Mouse (Mus musculus) forebrain, embryonic 14.5 days (tissue): ENCODE results near the gene Osbpl8. TPM values are rescaled to one million over a fixed set of nuclear protein-coding genes. Genes with fewer than 3 reads are reported as not detected.
"Not testable (repeated sequence)": the region's sequence is repeated elsewhere in the genome, so short reads cannot be mapped to it uniquely, and the experiment has no call there.

Source experiments
- ATAC-seq: fragments of 200-750 bp; cut with Nextera tagmentation; 2 replicates; pipeline ENCODE4 v1.8.0; 2017; ENCODE audit warnings: mild to moderate bottlenecking, moderate library complexity
- DNase-seq: peaks from one replicate; pipeline ENCODE4 v3.0.0-alpha.2; 2015; ENCODE audit warnings: low spot score
- H3K27ac ChIP-seq: fragments of 300-500 bp; sonication (generic); 2 replicates; pipeline ENCODE4 v1.5.1; 2014; ENCODE audit warnings: low read depth, mild to moderate bottlenecking, control low read depth, low read length, moderate library complexity
- H3K27me3 ChIP-seq: fragments of 300-500 bp; sonication (generic); replicated peaks from 2 replicates; pipeline ENCODE4 v1.6.1; 2014; ENCODE audit warnings: low read length, control low read depth, mixed read lengths; ENCODE audit not compliant: control insufficient read depth, insufficient read depth
- H3K36me3 ChIP-seq: fragments of 300-500 bp; sonication (generic); 2 replicates; pipeline ENCODE4 v1.6.1; 2014; ENCODE audit warnings: low read length, control low read depth; ENCODE audit not compliant: control insufficient read depth, insufficient read depth
- H3K4me1 ChIP-seq: fragments of 300-500 bp; sonication (generic); 2 replicates; pipeline ENCODE4 v1.6.1; 2014; ENCODE audit warnings: antibody characterized with exemption, low read length, control low read depth; ENCODE audit not compliant: control insufficient read depth, insufficient read depth
- H3K4me2 ChIP-seq: fragments of 300-500 bp; sonication (generic); 2 replicates; pipeline ENCODE4 v1.6.1; 2014; ENCODE audit warnings: mild to moderate bottlenecking, control low read depth, low read length
- H3K4me3 ChIP-seq: fragments of 300-500 bp; sonication (generic); 2 replicates; pipeline ENCODE4 v1.5.1; 2014; ENCODE audit warnings: low read depth, low read length, control low read depth
- H3K9ac ChIP-seq: fragments of 300-500 bp; sonication (generic); 2 replicates; pipeline ENCODE4 v1.6.1; 2014; ENCODE audit warnings: mild to moderate bottlenecking, low read length, control low read depth, moderate library complexity
- H3K9me3 ChIP-seq: fragments of 300-500 bp; sonication (generic); replicated peaks from 2 replicates; pipeline ENCODE4 v1.6.1; 2016; ENCODE audit warnings: low read length, control low read depth, mixed read lengths; ENCODE audit not compliant: control insufficient read depth
- WGBS: fragments of 180-500 bp; shearing (Covaris S2); extraction: QIAGEN DNeasy Blood & Tissue Kit; methylation state at CpG from one replicate; pipeline ENCODE4 v1.1.7; 2014; 5-methylcytosine and 5-hydroxymethylcytosine counted together
- polyA plus RNA-seq: library from polyadenylated mRNA; unstranded; fragments of >200 nt; fragmentation: Nextera tagmentation; extraction: Ambion mirVana; gene quantifications from 2 replicates; pipeline ENCODE4 v1.2.1, GENCODE M21; 2014

The Osbpl8 gene
- polyA plus RNA-seq, 1 experiment from 2014 or later = 12.9 TPM

DNA sequence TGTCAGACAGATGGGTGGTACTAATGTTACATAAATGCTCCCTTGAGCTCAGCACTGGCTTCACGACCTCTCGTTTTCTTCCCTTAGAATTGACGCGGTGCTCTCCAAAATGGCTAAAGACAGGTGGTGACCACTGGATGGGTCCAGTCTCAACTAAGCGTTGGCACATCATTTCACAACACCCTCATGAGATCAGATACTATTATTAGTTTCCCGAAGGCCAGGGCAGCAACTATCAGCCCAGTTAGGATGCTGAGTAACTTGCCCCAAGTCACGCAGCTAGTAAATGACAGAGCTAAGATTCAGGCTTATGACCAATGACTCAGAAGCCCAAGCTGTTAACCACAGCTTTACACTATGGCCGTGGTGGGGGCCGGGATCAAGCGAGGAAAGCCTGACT, 37.2 kb upstream of the Osbpl8 start:
- Histone ChIP-seq H3K4me2 (no peak overlapping the region), H3K9ac (no peak overlapping the region), H3K27ac (no peak overlapping the region), H3K4me3 (no peak overlapping the region), H3K4me1 (no peaks in the 10 kb centered on the region), H3K9me3 (no peaks in the 10 kb centered on the region), H3K36me3 (no peaks in the 10 kb centered on the region), H3K27me3 (no peaks in the 10 kb centered on the region)
- DNase-seq (no peak), ATAC-seq (no peak)
- WGBS = 93% methylated on average over 10 of the region's 10 CpGs

DNA sequence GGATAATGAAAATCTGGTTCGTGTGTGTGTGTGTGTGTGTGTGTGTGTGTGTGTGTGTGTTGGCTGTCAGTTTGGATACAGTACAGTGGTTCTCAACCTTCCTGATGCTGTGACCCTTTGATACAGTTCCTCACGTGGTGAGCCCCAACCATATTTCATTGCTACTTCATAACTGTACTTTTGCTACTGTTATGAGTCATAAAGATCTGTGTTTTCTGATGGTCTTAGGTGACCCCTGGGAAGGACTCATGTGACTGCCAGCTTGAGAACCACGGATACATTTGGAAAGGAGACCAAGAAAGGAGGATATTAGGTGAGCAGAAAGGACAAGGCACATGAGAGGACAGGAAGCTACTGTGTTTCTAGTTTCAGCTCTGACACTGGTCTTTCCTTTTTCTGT, 36.1 kb upstream of the Osbpl8 start:
- Histone ChIP-seq H3K4me1 (no peaks in the 10 kb centered on the region), H3K9me3 (no peaks in the 10 kb centered on the region), H3K27ac (no peak overlapping the region), H3K4me3 (no peak overlapping the region), H3K9ac (no peak overlapping the region), H3K4me2 (no peak overlapping the region), H3K27me3 (no peaks in the 10 kb centered on the region), H3K36me3 (no peaks in the 10 kb centered on the region)
- ATAC-seq (no peak), DNase-seq (no peak)
- WGBS = 81% methylated on average over 3 of the region's 3 CpGs

DNA sequence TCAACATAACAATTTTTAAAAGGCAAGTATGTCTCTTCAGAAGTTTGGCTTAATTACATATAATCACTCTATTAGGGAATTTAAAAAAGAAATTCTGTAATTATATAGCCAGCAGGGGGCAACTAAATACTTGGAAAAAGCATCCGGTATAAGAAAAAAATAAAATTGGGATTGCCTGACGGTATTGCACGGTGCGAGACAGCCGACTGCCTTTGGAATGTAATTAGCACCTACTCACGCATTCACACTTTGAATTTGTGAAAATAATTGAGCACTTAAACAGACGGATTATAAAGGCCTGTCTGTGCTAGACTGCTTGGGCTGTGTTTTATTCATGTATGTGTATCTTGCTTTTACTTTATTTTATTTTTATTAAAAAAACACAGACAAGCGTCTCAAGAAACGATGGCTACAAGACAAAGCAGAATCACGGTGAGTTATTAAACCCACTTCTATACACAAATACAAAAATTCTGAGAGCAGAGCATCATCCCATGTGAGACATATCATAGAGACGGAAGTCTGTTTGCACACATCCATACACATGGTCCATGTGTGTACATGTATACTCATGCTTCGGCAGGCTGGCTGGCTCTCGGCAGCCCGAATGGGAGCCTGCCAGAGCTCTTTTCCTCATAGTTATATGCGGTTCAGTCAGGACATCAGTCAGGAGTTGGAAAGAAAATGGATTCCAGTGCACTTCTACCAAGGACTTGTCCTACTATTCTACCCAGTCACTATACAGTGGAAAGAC, 34.5 kb upstream of the Osbpl8 start:
- 37% methylated on average over 15 of the region's 15 CpGs for WGBS
- Histone ChIP-seq H3K9ac (no peak overlapping the region), H3K9me3 (no peaks in the 10 kb centered on the region), H3K27me3 (no peaks in the 10 kb centered on the region), H3K4me3 (no peak overlapping the region), H3K27ac (no peak overlapping the region; the same call in 1 of the 2 replicates), H3K4me2 (no peak overlapping the region; the same call in 1 of the 2 replicates), H3K4me1 (no peaks in the 10 kb centered on the region), H3K36me3 (no peaks in the 10 kb centered on the region)
- DNase-seq = peak; percentile 88
- ATAC-seq = peak; percentile 94

DNA sequence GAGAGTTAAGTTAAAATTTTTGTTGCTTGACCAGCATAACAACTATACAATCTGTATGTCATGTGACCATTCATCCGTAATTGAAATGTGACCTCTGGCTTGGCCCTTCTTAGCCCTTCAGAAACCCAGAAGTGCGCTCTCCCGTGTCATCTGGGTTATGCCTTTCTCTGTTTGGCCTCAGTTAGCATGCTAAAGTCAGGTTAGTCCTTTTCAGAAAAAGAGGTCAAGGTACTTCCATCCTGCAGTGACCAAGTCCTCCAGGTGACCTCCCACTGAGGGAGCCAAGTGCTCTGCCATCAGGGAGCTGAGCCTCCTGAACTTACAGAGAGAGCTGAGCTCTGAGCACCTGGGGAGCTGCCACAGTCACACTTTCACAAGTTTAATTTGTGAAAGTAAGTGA, 33.7 kb upstream of the Osbpl8 start:
- Histone ChIP-seq H3K4me3 (no peak overlapping the region), H3K4me2 (no peak overlapping the region), H3K27ac (no peak overlapping the region), H3K4me1 (no peaks in the 10 kb centered on the region), H3K9me3 (no peaks in the 10 kb centered on the region), H3K9ac (no peak overlapping the region), H3K27me3 (no peaks in the 10 kb centered on the region), H3K36me3 (no peaks in the 10 kb centered on the region)
- DNase-seq = no peak
- WGBS = 75% methylated on average over 3 of the region's 3 CpGs
- ATAC-seq = no peak

DNA sequence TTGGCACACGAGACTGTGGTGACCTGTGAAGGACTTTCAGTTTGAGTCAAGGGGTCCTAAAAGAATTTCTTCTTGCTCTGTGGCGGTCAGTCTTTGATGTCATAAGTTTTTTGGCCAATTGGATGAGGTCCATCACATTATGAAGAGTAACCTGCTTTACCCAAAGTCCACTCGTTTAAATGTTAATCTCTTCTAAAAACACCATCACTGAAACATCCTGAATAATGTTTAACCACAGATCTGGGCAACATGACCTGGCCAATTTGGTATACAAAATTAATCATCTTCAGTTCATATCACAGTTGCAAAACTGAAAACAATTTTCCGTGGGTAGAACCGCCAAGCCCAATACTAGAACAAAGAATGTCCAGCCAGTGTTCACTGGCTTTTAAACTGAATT, 31.3 kb upstream of the Osbpl8 start:
- no peaks in the 10 kb centered on the region for H3K9me3 ChIP-seq
- no peak for DNase-seq
- no peaks in the 10 kb centered on the region for H3K27me3 ChIP-seq
- H3K4me1 ChIP-seq = no peaks in the 10 kb centered on the region
- H3K36me3 ChIP-seq = no peaks in the 10 kb centered on the region
- 93% methylated on average over 5 of the region's 5 CpGs for WGBS
- no peak for ATAC-seq
- H3K4me2 ChIP-seq = no peak overlapping the region
- H3K27ac ChIP-seq = no peak overlapping the region
- no peak overlapping the region for H3K9ac ChIP-seq
- H3K4me3 ChIP-seq = no peak overlapping the region

DNA sequence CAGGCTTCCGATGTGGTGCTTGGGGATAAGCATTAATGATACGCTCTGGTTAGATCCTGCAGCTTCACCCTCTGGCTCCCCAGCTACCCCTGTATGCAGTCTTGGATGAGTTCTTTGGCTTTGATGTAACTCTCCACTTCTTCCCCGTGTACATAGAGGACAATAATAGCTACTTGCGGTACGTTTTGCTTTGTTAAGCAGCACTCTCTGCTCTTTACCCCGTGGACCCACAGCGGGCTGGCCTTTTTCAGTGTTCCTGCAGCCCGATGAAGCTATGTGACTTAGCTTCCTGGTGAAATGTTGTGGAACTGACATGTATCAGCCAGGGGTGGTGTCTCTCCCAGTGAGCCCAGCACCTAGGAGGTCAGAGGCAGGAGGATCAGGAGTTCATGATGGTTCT, 30.6 kb upstream of the Osbpl8 start:
- no peak for ATAC-seq
- no peak overlapping the region for H3K4me2 ChIP-seq
- 82% methylated on average over 8 of the region's 8 CpGs for WGBS
- H3K9me3 ChIP-seq = no peaks in the 10 kb centered on the region
- H3K27me3 ChIP-seq = no peaks in the 10 kb centered on the region
- no peaks in the 10 kb centered on the region for H3K4me1 ChIP-seq
- DNase-seq = no peak
- no peaks in the 10 kb centered on the region for H3K36me3 ChIP-seq
- H3K4me3 ChIP-seq = no peak overlapping the region
- H3K27ac ChIP-seq = no peak overlapping the region
- H3K9ac ChIP-seq = no peak overlapping the region

DNA sequence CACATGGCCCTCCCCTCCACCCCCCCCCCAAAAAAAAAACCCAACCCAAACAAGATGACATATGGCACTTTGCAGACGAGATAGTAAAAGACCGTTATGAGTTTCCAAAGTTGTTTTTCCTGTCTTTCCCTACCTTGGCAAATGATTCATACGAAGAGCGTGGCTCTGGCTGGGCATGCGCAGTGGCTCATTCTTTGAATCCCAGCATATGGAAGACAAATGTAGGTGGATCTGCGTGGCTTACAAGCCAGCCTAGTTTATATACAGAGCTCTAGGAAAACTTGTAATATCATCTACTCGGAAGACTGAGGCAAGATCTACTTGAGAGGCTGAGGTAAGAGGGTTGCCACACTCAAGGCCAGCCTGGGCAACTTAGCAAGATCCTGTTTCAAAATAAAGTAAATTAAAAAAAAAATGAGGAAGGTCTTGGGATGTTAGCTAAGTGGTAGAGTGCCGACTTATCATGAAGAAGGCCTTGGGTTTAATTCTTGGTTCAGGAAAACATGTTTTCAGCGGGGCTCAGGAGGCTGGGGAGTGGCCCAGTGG, 30.1 kb upstream of the Osbpl8 start:
- WGBS = 87% methylated on average over 9 of the region's 9 CpGs
- no peak overlapping the region for H3K4me2 ChIP-seq
- DNase-seq = no peak
- ATAC-seq = no peak
- no peaks in the 10 kb centered on the region for H3K4me1 ChIP-seq
- no peak overlapping the region for H3K4me3 ChIP-seq
- H3K27ac ChIP-seq = no peak overlapping the region
- H3K36me3 ChIP-seq = no peaks in the 10 kb centered on the region
- H3K27me3 ChIP-seq = no peaks in the 10 kb centered on the region
- H3K9ac ChIP-seq = no peak overlapping the region
- no peaks in the 10 kb centered on the region for H3K9me3 ChIP-seq

DNA sequence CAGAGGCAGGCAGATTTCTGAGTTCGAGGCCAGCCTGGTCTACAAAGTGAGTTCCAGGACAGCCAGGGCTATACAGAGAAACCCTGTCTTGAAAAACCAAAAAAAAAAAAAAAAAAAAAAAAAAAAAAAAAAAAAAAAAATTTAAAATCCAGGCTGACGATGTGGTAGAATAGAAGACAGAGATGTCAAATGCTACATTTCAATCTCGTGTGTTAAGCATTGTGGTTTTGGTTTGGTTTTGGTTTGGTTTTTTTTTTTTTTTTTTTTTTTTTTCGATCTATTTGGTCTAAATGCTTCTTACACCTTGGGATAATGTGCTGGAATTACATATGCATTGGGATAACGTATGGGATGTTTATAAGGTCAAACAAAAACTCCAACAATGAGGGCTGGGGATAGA, 28.2 kb upstream of the Osbpl8 start:
- H3K4me2 ChIP-seq, H3K36me3 ChIP-seq, H3K4me3 ChIP-seq, H3K9me3 ChIP-seq, H3K27me3 ChIP-seq, ATAC-seq, DNase-seq, H3K9ac ChIP-seq, H3K4me1 ChIP-seq, H3K27ac ChIP-seq: not testable (repeated sequence)
- 88% methylated on average over 5 of the region's 5 CpGs for WGBS

DNA sequence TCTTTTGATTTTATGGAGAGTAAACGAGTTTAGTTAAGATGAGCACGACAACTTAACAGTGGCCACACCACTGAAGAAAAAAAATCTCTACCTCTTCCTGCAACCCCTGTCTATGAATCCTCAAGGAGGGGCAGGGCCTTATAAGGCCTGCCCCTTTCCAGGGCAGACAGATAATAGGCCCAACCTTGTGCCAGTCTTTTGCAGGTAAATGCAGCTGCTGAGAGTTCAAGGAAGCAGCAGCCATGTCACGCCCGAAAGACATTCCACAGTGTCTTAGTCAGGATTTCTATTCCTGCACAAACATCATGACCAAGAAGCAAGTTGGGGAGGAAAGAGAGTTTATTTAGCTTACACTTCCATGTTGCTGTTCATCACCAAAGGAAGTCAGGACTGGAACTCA, 26.6 kb upstream of the Osbpl8 start:
- Histone ChIP-seq H3K9ac (no peak overlapping the region), H3K36me3 (no peaks in the 10 kb centered on the region), H3K9me3 (no peaks in the 10 kb centered on the region), H3K27ac (no peak overlapping the region), H3K27me3 (no peaks in the 10 kb centered on the region), H3K4me2 (no peak overlapping the region), H3K4me1 (no peaks in the 10 kb centered on the region), H3K4me3 (no peak overlapping the region)
- DNase-seq (no peak), ATAC-seq (no peak)
- WGBS = 79% methylated on average over 4 of the region's 4 CpGs
